Mouse (Mus musculus) MEL (cell line): ENCODE results near the gene Ppl.

Experiments
- CTCF ChIP-seq, 3 experiments: IDR thresholded peaks in 2 of 3; conservative IDR thresholded peaks in 1 of 3; 2 replicates each; pipeline ENCODE4 v1.5.1; 2011 to 2012; ENCODE audit warnings: low read length in 3 of 3, low read depth in 2 of 3, mild to moderate bottlenecking in 2 of 3, improper control_type of control experiment in 1 of 3, inconsistent platforms in 1 of 3, mixed read lengths in 1 of 3, moderate library complexity in 1 of 3; ENCODE audit not compliant: control insufficient read depth in 1 of 3, insufficient read depth in 1 of 3, poor library complexity in 1 of 3, severe bottlenecking in 1 of 3
- EP300 ChIP-seq, 2 experiments: IDR thresholded peaks; 2 replicates each; pipeline ENCODE4 v1.6.1; 2011; ENCODE audit warnings: improper control_type of control experiment in 2 of 2, low read length in 2 of 2, low read depth in 1 of 2, mild to moderate bottlenecking in 1 of 2
- KAT2A ChIP-seq: conservative IDR thresholded peaks from 2 replicates; pipeline ENCODE4 v1.6.1; 2012; ENCODE audit warnings: low read depth, low read length, improper control_type of control experiment, inconsistent platforms
- MYC ChIP-seq: IDR thresholded peaks from 2 replicates; pipeline ENCODE4 v1.6.1; 2011; ENCODE audit warnings: low read depth, mild to moderate bottlenecking, low read length, improper control_type of control experiment, moderate library complexity
- NRF1 ChIP-seq: IDR thresholded peaks from 2 replicates; pipeline ENCODE4 v1.6.1; 2014; ENCODE audit warnings: low read depth, mild to moderate bottlenecking, inconsistent platforms, low read length, improper control_type of control experiment, moderate library complexity; ENCODE audit not compliant: poor library complexity, insufficient read depth, severe bottlenecking
- POLR2A ChIP-seq, 2 experiments: IDR thresholded peaks; 2 replicates each; pipeline ENCODE4 v1.6.1; 2011 to 2012; ENCODE audit warnings: low read length in 2 of 2, mild to moderate bottlenecking in 2 of 2, control low read depth in 1 of 2, improper control_type of control experiment in 1 of 2, low read depth in 1 of 2, moderate library complexity in 1 of 2; ENCODE audit not compliant: control insufficient read depth in 1 of 2, insufficient read depth in 1 of 2, poor library complexity in 1 of 2
- RAD21 ChIP-seq: IDR thresholded peaks from 2 replicates; pipeline ENCODE4 v1.6.1; 2011; ENCODE audit warnings: mild to moderate bottlenecking, low read depth, low read length, improper control_type of control experiment
- TBP ChIP-seq: IDR thresholded peaks from 2 replicates; pipeline ENCODE4 v1.8.0; 2011; ENCODE audit warnings: low read depth, low read length, improper control_type of control experiment
- ZNF384 ChIP-seq: IDR thresholded peaks from 2 replicates; pipeline ENCODE4 v1.6.1; 2012; ENCODE audit warnings: low read depth, mild to moderate bottlenecking, inconsistent platforms, low read length, improper control_type of control experiment

GRCm38 (mm10) chr16:5168038-5168437 lies 35.8 kb upstream of the Ppl start:
- TF ChIP-seq POLR2A (IDR thresholded peaks at IDR 0.05; ENCODE audit: control insufficient read depth in 1 of 2, insufficient read depth in 1 of 2, low read depth in 1 of 2, low read length in 2 of 2, poor library complexity in 1 of 2) (no peak), CTCF (IDR thresholded peaks at IDR 0.05 in 2 of 3, conservative IDR thresholded peaks at IDR 0.05 in 1 of 3; ENCODE audit: control insufficient read depth in 1 of 3, insufficient read depth in 1 of 3, low read depth in 2 of 3, low read length in 3 of 3, poor library complexity in 1 of 3, severe bottlenecking in 1 of 3) (no peak), NRF1 (no peak), ZNF384 (no peak), EP300 (IDR thresholded peaks at IDR 0.05; ENCODE audit: low read depth in 1 of 2, low read length in 2 of 2) (no peak), RAD21 (no peak), TBP (no peak), KAT2A (no peak), MYC (no peak)
